Mouse (Mus musculus) heart, postnatal 0 days (tissue): ENCODE results near the gene Memo1.

ENCODE experiments used
- CTCF ChIP-seq: IDR thresholded peaks from 2 replicates; pipeline ENCODE4 v1.5.1; 2016; ENCODE audit warnings: antibody characterized with exemption, control low read depth, low read depth
- EP300 ChIP-seq: IDR thresholded peaks from 2 replicates; pipeline ENCODE4 v1.6.1; 2016; ENCODE audit warnings: antibody characterized with exemption, low read depth

DNA sequence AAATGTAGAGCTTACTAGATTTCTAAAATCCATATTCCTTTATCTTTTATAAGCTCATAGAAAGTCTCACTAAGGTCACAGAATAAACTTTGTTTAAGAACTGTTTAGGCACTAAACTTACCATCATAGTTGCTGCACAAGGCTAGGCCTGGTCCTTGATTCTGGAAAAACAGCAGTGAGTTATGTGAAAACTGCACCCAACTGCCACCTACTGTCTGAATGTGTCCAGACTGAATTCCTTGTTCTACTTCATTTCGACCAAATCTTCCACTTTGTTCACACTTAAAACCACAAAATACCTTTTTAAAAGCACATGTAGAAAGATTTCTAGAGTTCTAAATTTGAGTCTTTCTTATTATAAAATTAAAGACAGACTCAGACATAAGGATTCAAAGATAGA is 101.9 kb downstream of the Memo1 start:
- TF ChIP-seq CTCF (peak; percentile 51), EP300 (no peak)
